Mouse (Mus musculus) splenic B cell, adult 2 months (primary cell): ENCODE data around the gene Qtrt1.
"Not testable (repeated sequence)": the region's sequence is repeated elsewhere in the genome, so short reads cannot be mapped to it uniquely, and the experiment has no call there.

Experiments
- DNase-seq: peaks from one replicate; pipeline ENCODE4 v3.0.0-alpha.2; 2011; ENCODE audit warnings: low read depth, low spot score
- H3K27me3 ChIP-seq: 2 replicates; pipeline ENCODE4 v1.6.1; 2012; ENCODE audit warnings: mild to moderate bottlenecking, low read length, moderate library complexity, mixed read lengths; ENCODE audit not compliant: control insufficient read depth, poor library complexity, insufficient read depth, severe bottlenecking
- H3K36me3 ChIP-seq: 2 replicates; pipeline ENCODE4 v1.6.1; 2012; ENCODE audit warnings: mild to moderate bottlenecking, low read length, moderate library complexity, mixed read lengths; ENCODE audit not compliant: control insufficient read depth, poor library complexity, insufficient read depth, severe bottlenecking

The Qtrt1 gene

GRCm38 (mm10) chr9:21450270-21450669 lies 38.6 kb downstream of the Qtrt1 start:
- H3K27me3 ChIP-seq, result no peaks in the 10 kb centered on the region
- no peaks in the 10 kb centered on the region; the same call in 1 of the 2 replicates for H3K36me3 ChIP-seq
- no peak for DNase-seq

- Histone ChIP-seq H3K27me3 (no peaks in the 10 kb centered on the region), H3K36me3 (no peaks in the 10 kb centered on the region; the same call in 1 of the 2 replicates)
- DNase-seq, result no peak
These were observed 39.8 kb downstream of the Qtrt1 start for GRCm38 (mm10) chr9:21451391-21451790.

GRCm38 (mm10) chr9:21451870-21452269 lies 40.2 kb downstream of the Qtrt1 start:
- Histone ChIP-seq H3K36me3 (no peaks in the 10 kb centered on the region; the same call in 1 of the 2 replicates), H3K27me3 (no peaks in the 10 kb centered on the region)
- DNase-seq, result no peak

- no peak for DNase-seq
- no peaks in the 10 kb centered on the region for H3K27me3 ChIP-seq
- H3K36me3 ChIP-seq, result no peaks in the 10 kb centered on the region; the same call in 1 of the 2 replicates
These were observed 41.4 kb downstream of the Qtrt1 start for GRCm38 (mm10) chr9:21453003-21453402.

- Histone ChIP-seq H3K36me3 (no peaks in the 10 kb centered on the region; the same call in 1 of the 2 replicates), H3K27me3 (no peaks in the 10 kb centered on the region)
- no peak for DNase-seq
These were observed 41.8 kb downstream of the Qtrt1 start for GRCm38 (mm10) chr9:21453459-21453858.

GRCm38 (mm10) chr9:21454556-21454955 lies 42.9 kb downstream of the Qtrt1 start:
- DNase-seq, result no peak
- H3K36me3 ChIP-seq, result no peaks in the 10 kb centered on the region
- no peaks in the 10 kb centered on the region for H3K27me3 ChIP-seq

- Histone ChIP-seq H3K36me3 (no peaks in the 10 kb centered on the region), H3K27me3 (no peaks in the 10 kb centered on the region)
- no peak for DNase-seq
These were observed 43.6 kb downstream of the Qtrt1 start for GRCm38 (mm10) chr9:21455103-21455770.

- Histone ChIP-seq H3K36me3 (peaks cover 3% of the 10 kb centered on the region; the same call in 1 of the 2 replicates), H3K27me3 (no peaks in the 10 kb centered on the region)
- no peak for DNase-seq
These were observed 44.8 kb downstream of the Qtrt1 start for GRCm38 (mm10) chr9:21456246-21456929.

GRCm38 (mm10) chr9:21456930-21457634 lies 45.4 kb downstream of the Qtrt1 start:
- Histone ChIP-seq H3K27me3 (no peaks in the 10 kb centered on the region), H3K36me3 (peaks cover 3% of the 10 kb centered on the region; the same call in 1 of the 2 replicates)
- DNase-seq, result no peak

- peaks cover 3% of the 10 kb centered on the region; the same call in 1 of the 2 replicates for H3K36me3 ChIP-seq
- DNase-seq, result no peak
These were observed 47.2 kb downstream of the Qtrt1 start for GRCm38 (mm10) chr9:21458821-21459220.

GRCm38 (mm10) chr9:21460400-21460940 lies 48.8 kb downstream of the Qtrt1 start:
- Histone ChIP-seq H3K27me3 (no peaks in the 10 kb centered on the region), H3K36me3 (peaks cover 6% of the 10 kb centered on the region; the same call in 1 of the 2 replicates)
- no peak for DNase-seq

More at GRCm38 (mm10) chr9:21458821-21459220, 47.2 kb downstream of the Qtrt1 start:
- H3K27me3 ChIP-seq, result no peaks in the 10 kb centered on the region

GRCm38 (mm10) chr9:21463138-21463590 lies 51.5 kb downstream of the Qtrt1 start:
- DNase-seq, result peak; percentile 46
- peaks cover 17% of the 10 kb centered on the region for H3K36me3 ChIP-seq
- H3K27me3 ChIP-seq, result no peaks in the 10 kb centered on the region

- Histone ChIP-seq H3K27me3 (no peaks in the 10 kb centered on the region), H3K36me3 (peaks cover 17% of the 10 kb centered on the region)
- no peak for DNase-seq
These were observed 52.3 kb downstream of the Qtrt1 start for GRCm38 (mm10) chr9:21463766-21464564.

- H3K36me3 ChIP-seq, result peaks cover 19% of the 10 kb centered on the region
- not testable (repeated sequence) for DNase-seq, H3K27me3 ChIP-seq
These were observed 52.9 kb downstream of the Qtrt1 start for GRCm38 (mm10) chr9:21464565-21464928.
